Mouse (Mus musculus): ENCODE measurements around the gene Pmpca. TPM values are rescaled to one million over a fixed set of nuclear protein-coding genes. Genes with fewer than 3 reads are reported as not detected.

The Pmpca gene
- polyA plus RNA-seq (2012; rRNA removed; ENCODE audit: low replicate concordance): 11.9 and 37.6 TPM in 2 replicates

GRCm38 (mm10) chr2:26389154-26389690, at the start of gene Pmpca, which contains the start of gene Entr1:
Gene Pmpca, plus strand, starts transcription at chr2:26389339.
Gene Entr1, minus strand, starts transcription at chr2:26389316.

DNA sequence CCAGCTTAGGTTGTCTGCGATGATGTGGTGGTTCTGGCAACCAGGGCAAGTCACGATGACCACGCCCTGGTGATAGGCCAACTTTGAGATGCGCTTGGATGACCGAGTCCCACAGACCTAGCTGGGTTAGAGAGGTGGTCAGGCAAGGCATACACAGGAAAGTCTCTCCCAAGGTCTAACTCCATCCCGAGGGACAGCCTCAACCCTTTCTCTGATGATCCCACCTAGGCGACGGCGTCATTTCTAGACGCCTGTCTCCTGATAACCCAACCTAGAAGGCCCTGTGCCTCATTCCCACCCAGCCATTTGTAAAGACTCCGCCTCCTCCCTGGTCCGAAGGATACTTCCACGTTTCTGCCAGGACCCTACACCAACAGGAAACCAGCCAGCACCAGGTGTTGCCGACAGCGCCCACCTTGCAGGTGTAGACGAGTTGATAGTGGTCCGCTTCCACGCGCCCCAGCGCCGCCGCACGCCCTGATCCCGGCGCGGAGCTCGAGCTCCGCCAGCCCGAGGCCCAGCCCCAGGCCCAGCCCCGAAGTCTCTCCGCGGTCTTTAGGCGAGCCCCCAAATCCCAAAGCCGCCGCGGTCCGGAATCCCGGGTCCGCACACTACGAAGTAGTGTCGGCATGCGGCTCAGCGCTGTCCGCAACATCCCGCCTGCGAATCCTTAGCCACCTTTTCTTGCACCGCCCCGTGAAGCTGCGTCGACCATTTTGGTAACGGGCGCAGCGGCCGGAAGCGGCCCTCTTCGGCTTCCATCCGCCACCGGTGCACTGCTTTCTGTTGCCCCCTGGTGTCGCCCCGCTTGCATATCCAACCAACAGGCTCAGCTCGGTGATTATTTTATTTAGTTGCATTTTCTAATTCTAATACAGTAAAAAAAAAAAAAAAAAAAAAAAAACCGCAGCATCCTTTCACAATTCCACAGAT, 37.5 kb upstream of the Pmpca start, which contains the start of gene Dnlz:
TSS of gene Dnlz (minus strand) at position 753 of the 933 bp plus-strand sequence.

GRCm38 (mm10) chr2:26360772-26361171, 28.4 kb upstream of the Pmpca start, which contains the start of gene Card9:
Gene Card9, minus strand, starts transcription at chr2:26360918.

GRCm38 (mm10) chr2:26380131-26380771, 8.9 kb upstream of the Pmpca start, which contains the start of gene Snapc4:
Gene Snapc4, minus strand, starts transcription at chr2:26380653.

GRCm38 (mm10) chr2:26408515-26409356, 19.6 kb downstream of the Pmpca start, which contains the start of gene Inpp5e:
Gene Inpp5e, minus strand, starts transcription at chr2:26409203.

DNA sequence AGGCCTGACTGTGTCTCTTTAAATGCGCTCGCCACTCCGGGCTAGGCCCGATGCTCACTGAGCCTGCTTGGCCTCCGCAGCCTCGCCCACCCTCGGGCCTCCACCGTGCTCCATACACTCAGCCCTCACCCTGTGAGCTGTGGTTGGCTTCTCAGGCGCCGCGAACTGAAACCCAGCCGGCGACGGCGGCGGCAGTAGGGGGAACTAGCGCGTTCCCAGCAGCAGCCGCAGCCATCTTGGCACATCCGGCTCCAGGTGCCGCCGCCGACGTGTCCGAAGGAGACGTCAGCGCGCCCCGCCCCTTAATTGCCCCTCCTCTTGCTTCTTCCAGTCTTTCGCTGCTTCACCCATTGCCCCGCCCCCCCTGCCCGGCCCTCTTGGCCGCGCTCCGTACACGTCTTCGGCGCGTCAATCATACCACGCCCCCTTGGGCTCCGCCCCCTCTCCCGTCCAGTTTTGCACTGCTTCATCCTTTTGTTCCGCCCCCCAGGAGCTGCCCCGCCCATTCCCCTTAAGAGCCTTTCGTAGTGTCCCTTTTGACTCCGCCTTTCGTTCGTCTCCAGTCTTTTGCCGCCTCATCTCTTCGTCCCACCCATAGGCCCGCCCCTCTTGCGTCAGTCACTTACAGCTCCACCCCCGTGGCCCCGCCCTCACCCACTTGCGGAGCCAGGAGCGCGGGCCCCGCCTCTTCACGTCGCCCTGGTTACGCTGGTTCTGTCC, 56.0 kb downstream of the Pmpca start, which contains the start of gene Sec16a:
TSS of gene Sec16a (minus strand) at position 271 of the 720 bp plus-strand sequence.

Other genes with a start within 250 kb of the Pmpca start
- 0.05 TPM in 1 of 2 replicates, not detected in the other for gene Lhx3, start 181.1 kb upstream of the Pmpca start, polyA plus RNA-seq (2012; rRNA removed; ENCODE audit: low replicate concordance)
- 8.1 and 9.7 TPM in 2 replicates for gene Qsox2, start 151.8 kb upstream of the Pmpca start, polyA plus RNA-seq (2012; rRNA removed; ENCODE audit: low replicate concordance)
- 0.17 and 0.49 TPM in 2 replicates for gene Ccdc187, start 94.8 kb upstream of the Pmpca start, polyA plus RNA-seq (2012; rRNA removed; ENCODE audit: low replicate concordance)
- gene Gpsm1, start 73.8 kb upstream of the Pmpca start, polyA plus RNA-seq (2012; rRNA removed; ENCODE audit: low replicate concordance): 8.5 and 9.0 TPM in 2 replicates
- gene Dnlz, start 37.2 kb upstream of the Pmpca start, polyA plus RNA-seq (2012; rRNA removed; ENCODE audit: low replicate concordance): 20.7 and 26.3 TPM in 2 replicates
- gene Card9, start 28.4 kb upstream of the Pmpca start, polyA plus RNA-seq (2012; rRNA removed; ENCODE audit: low replicate concordance): 2.8 and 3.7 TPM in 2 replicates
- gene Snapc4, start 8.7 kb upstream of the Pmpca start, polyA plus RNA-seq (2012; rRNA removed; ENCODE audit: low replicate concordance): 19.9 and 28.1 TPM in 2 replicates
- 46.8 and 50.7 TPM in 2 replicates for gene Entr1, start within 50 bp of the Pmpca start, polyA plus RNA-seq (2012; rRNA removed; ENCODE audit: low replicate concordance)
- 11.2 and 15.5 TPM in 2 replicates for gene Inpp5e, start 19.9 kb downstream of the Pmpca start, polyA plus RNA-seq (2012; rRNA removed; ENCODE audit: low replicate concordance)
- gene Sec16a, start 55.9 kb downstream of the Pmpca start, polyA plus RNA-seq (2012; rRNA removed; ENCODE audit: low replicate concordance): 53.8 and 75.0 TPM in 2 replicates
- 10.2 and 14.7 TPM in 2 replicates for gene Notch1, start 127.3 kb downstream of the Pmpca start, polyA plus RNA-seq (2012; rRNA removed; ENCODE audit: low replicate concordance)
- gene Egfl7, start 190.7 kb downstream of the Pmpca start, polyA plus RNA-seq (2012; rRNA removed; ENCODE audit: low replicate concordance): 110 and 122 TPM in 2 replicates
- gene Gm20532, start 197.3 kb downstream of the Pmpca start, polyA plus RNA-seq (2012; rRNA removed; ENCODE audit: low replicate concordance): not detected in 2 replicates
- gene Agpat2, start 215.1 kb downstream of the Pmpca start, polyA plus RNA-seq (2012; rRNA removed; ENCODE audit: low replicate concordance): 242 and 435 TPM in 2 replicates
- gene Fam69b, start 239.1 kb downstream of the Pmpca start, polyA plus RNA-seq (2012; rRNA removed; ENCODE audit: low replicate concordance): 5.5 and 9.1 TPM in 2 replicates

Measured in duodenum, adult 2 months (tissue).